Mouse (Mus musculus) layer of hippocampus, adult 8-10 months (tissue): ENCODE data around the gene Creb3l2. TPM values are rescaled to one million over a fixed set of nuclear protein-coding genes. Genes with fewer than 3 reads are reported as not detected.
"Not testable (repeated sequence)": the region's sequence is repeated elsewhere in the genome, so short reads cannot be mapped to it uniquely, and the experiment has no call there.

Source experiments
- DNase-seq, 2 experiments: peaks; one replicate each; pipeline ENCODE4 v3.0.0; 2022; ENCODE audit warnings: low spot score in 2 of 2
- total RNA-seq, 4 experiments: library from RNA; stranded (reverse); gene quantifications; 2 replicates each; pipeline ENCODE4 v1.2.4; 2022

The Creb3l2 gene
- total RNA-seq, 4 experiments from 2014 or later = 10.3 to 15.9 (median 12.8) TPM

DNA sequence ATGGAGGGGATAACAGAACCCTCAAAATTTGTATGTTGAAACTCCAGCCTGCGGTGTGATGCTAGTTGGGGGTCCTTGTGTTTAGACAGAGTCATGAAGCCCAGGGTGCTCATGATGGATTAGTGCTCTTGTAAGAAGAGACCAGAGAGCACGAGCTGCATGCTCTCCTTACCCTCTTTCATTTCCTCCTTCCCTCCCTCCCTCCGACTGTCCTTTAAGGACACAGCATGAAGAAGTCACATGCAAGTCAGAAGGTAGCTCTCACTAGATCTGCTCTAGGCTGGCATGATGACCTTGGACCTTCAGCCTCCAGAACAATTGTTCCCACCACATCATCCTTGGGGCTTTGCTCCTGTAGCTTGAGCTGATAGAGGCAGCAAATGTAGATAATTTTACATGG is 30.2 kb downstream of the Creb3l2 start:
- no peak for DNase-seq

DNA sequence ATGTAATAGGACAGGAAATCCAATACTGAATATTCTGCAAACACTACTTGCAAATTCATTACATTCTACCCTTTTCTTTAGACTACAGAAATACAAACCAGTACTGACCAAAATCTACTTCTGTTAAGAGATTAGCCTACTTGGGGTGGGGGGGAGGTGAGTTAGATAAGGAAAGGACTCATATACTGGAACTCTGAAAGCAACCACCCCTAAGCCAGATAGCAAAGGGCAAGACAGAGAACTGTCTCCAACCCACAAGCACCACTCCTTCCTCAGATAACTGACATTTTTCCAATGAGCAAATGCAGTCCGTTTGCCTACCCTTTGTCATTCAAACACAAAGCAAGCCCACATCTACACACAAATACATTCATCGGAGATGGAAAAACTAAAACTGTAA is 32.1 kb downstream of the Creb3l2 start:
- DNase-seq = no peak

DNA sequence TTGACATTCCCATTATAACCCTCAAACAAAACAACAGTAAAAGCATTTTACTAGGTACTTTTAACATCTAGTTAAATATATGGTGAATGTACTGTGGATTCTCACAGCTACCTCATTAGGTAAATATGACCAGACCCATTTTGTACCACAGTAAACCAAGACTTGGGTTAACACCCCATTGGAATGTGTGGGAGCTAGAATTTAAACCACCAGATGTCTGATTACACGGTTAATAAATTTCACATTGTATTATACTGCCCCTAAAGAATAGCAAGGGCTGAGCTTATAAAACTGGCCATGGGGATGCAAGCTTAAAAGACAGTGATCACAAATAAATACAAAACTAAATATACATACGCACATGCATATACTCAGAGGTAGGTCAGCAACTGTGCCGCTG is 34.1 kb downstream of the Creb3l2 start:
- no peak for DNase-seq

DNA sequence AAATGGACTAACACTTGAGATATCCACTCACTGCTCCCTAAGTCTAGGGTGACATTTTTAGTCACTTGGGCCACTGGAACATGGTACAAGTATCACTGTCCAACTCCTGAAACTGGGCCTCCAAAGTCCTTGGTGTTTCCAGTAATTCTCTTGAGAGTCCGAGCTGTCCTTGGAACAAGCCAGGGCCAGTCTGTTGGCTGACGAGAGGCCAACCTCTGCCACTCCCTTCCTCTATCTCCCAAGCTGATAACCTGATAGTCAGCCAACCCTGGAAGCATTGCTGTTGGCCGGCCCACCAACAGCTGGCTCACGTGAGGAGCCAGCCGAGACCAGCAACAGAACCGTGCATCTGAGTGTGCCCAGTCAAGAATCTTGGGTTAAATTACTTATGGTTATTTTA is 35.0 kb downstream of the Creb3l2 start:
- DNase-seq = no peak

DNA sequence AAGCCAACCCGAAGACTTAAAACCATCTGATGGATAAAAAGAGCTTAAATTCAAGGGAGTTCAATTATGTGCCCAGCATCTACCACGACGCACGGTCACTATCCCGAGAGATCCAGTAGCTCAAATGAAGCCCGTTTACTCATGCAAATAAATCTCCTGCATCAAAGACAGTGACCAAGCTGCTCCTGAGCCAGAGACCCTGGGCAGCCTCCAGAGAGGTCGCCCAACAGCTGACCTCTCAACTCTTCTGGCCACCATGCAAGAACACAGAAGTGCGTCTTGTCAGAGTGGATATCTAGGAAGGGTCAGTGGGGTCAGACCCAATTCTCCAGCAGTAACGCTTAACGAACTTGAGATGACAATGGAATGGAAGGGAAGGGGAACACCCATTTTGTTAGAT is 35.9 kb downstream of the Creb3l2 start:
- DNase-seq = no peak

DNA sequence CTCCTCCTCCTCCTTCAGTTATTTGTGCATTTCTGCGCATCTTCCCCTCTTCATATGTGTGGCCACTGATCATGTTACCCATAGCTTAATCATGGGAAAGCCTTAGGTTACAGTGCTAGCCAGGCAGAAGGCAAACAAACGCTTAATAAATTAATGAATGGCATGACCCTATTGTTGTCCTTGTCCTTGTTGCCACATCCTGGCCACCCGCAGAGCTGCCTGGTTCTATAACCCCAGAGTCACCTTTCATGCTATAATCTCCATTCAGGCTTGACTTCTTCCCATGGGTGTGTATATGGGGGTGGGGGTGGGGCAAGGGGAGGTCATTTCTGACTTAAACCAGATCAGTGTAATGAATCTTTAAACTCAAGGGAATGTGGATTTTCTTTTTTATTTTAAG is 37.6 kb downstream of the Creb3l2 start:
- DNase-seq = no peak

DNA sequence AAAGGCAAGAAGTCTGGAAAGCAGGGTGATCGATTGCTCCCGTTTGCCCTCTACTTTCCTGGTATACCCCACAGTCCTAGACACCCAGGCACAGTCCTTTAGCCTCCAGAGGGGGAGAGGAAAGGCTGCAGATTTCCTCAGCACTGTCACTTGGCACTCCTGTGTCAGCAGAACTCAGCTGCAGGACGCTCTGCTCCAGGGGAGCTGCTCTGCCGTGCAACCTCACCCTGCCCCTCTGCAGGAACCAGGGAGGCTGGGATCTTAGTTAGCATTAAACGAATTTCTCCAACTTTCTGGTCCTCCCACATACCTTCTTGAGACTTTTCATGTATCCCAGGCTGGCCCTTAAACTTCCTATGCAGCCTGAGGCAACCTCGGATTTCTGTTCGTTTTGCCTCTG is 40.0 kb downstream of the Creb3l2 start:
- DNase-seq = no peak

DNA sequence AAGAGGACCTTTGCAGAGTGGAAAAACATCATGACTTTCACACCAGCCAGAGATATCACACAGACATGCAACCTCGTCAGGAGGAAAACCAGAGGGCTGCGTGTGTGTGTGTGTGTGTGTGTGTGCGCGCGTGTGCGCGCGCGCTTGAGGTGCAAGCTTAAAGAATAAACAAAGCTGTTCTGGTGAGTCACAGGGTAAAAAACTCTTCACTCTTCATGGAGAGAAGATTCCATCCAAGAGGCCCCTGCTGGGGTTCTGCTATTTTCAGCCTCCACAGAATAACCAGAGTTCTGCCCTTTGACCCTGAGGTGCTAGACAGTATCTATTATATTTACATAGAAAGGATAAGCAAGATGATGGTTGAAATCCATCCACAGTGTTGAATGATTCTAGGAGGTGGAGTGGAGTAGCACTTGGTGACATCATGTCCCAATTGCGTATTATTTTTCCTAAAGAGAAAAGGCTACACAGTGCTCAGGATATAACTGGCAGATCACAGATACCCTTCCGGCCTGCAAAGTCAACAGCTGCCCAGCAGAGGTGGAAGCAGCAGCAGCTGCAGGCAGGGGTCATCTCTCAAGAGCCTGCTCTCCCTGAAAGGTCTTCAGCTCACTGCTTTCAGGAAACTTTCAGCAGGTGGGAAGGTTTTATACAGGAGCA is 41.0 kb downstream of the Creb3l2 start:
- DNase-seq = no peak

DNA sequence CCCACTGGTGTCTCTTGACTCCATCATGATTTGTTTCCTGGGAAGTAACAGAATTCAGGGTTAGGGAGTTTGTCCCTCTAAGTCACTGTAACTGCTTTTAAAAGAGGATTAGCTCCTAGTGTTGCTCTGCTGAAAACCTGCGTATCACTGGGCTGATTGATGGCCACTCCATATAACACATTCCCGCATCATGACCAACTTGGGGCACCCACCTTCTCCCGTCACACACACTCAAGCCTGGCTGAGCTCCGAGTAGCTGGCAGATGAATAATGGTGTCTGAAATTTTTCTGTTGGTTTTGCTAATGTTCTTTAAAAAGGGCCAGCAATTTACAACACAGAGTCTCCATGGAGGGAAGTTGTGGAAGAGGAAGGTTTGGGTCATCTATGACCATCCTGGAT is 41.8 kb downstream of the Creb3l2 start:
- no peak for DNase-seq

DNA sequence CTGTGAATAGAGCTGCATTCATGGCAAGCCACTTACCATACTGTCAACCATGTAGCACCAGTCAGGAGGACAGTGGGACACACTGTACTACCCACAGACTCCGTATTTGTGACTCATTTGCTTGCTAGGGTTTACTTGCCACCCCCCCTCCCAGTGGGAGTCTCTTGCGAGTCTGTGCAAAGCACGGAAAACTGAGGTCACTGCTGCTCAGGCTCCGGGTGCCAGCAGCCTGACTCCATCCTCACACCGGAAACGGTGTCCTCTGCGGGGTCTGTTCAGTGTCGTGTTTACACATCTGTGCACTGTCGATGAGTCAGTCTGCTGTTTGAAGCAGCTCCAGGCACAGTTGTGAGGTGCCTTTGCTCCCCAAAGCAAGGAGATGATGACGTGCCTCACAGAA is 43.0 kb downstream of the Creb3l2 start:
- DNase-seq = no peak

DNA sequence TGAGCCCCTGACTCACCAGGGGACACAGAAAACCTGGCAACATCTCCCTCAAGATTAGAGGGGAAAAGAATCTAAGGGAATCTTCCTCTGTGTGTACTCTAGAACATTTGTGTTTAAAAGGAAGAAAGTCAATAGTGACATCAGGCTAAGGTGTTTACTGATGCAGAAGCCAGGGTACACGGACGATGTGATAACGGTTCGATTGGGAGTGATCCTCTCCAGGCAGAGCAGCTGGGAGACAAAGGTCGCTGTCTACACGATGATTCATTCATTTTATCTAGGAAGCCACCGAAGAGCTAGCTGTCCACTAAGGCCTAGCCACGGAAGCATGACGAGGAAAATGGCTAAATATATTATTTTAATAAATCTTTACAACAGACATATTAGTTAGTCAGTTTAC is 44.0 kb downstream of the Creb3l2 start:
- DNase-seq = no peak

DNA sequence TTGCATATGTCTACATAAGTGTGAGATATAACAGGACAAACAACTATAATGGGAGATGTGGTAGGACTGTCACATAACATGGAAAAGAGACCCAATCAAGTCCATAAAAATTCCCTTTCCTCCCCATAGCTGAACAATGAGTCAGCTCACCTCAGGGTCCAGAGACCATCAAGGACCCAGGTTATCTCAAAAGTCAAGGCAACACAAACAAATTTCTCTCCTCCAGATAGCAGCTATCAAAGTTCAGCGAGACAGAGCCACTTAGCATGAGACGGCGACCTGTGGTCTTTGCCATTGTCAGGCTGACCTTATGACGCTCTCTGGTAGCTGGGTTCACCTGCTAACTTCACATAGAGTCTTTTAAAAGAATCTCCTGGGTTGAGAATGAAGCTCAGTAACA is 44.7 kb downstream of the Creb3l2 start:
- DNase-seq = no peak

DNA sequence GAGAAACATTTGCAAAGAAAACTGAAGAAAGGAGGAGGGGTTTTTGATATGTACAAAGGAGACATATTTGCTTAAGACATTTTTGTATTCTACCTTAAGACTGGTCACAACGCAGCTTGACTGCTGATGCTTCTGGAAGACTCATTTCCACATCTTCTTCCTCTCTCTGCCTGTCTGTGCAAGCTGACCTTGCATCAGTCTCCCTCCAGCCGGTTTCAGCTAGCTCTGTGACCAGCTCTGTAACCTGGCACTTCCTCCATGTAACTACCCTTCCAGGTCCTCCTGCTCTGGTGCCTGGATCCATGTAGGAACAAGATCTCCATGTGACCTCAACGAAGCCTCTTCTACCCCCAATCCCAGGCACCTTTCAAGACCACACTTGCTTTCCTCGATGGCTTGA is 45.8 kb downstream of the Creb3l2 start:
- DNase-seq = no peak

DNA sequence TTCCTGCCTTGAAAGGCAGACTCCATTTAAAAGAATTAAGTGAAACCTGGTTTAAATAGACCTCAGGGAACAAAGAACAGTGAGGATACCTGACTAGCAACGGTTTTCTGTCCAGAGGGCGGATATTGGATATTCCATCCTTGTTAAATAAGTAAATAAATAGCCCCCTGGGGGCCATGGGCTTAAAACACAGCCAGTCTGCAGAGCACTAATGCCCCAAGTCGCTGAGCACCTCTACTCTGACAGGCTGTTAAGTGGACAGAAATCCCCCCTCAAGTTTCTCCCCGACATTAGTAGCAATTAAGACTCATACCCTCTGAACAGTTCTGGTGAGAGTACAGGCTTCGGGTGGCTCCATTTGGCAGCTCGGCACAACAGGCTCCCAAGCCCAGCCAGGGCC is 48.7 kb downstream of the Creb3l2 start:
- no peak for DNase-seq

DNA sequence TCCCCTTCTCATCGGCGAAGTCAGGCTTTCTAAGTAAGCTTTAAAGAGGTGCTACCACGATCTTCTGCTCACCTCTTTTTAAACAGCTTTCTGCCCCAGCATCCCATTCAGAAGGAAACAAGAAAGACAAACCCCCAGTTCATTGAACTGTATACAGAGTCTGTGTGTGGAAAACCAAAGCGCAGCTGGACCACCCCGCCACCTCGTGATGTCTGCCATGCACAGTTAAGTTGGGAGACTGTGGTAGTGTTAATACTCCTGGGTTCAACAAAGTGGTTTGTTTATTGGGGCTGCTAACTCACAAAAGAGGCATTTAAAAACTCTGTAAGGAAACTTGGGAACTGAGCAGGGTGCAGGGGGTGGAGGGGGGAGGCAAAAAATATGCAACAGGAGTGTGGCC is 49.7 kb downstream of the Creb3l2 start:
- no peak for DNase-seq

DNA sequence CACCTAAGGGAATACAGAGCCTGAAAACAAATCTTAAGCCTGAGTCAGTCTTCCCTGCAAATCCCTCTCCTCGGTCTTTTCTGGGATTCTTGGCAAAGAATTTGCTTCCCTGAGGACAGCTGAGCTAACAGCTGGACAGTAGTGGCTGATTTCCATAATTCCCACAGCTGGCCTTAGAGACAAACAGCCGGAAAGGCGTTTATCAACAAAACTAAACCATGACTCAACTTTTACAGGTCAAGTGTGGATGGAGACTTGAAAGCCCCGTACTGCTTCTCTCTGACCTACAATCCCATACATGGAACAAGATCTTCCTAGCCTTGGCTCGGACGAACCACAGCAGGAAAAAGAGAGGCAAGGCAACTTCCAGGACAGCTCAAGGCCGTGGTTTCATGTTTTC is 50.6 kb downstream of the Creb3l2 start:
- no peak for DNase-seq

DNA sequence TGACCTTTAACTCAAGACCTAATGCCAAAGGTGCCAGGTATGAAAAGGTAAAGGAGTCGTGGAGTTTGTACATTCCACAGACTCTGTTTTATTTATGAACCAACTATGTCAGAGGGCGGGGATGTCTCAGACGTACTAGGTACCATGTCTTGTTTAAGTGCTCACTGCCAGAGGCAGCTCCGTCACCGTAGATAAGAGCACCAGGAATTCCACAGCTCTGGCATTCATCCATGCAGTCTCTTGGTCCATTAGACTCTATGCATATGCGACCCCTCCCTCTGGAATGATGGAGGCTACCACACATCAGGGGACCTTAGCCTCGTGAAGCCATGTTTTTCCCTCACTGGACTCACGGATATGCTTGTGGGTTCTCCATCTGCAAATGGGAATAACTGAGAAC is 53.0 kb downstream of the Creb3l2 start:
- no peak for DNase-seq

DNA sequence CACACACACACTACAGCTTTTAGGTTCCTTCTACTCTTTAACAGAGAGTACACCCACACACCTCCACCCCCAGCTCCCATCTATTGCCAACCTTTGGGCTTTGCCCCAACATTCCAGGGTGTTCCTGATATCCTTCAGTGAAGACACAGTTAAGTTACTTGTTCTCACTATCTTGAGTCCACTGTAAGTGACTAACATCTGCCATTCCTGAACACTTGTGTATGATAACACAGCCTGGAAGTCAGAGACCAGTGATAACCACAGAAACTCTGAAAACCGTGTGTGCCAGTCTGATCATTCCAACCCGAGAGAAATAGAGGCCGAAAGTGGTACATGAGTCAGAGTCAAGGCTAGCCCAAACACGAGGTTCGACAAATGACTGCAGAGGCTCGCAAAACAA is 53.4 kb downstream of the Creb3l2 start:
- no peak for DNase-seq

DNA sequence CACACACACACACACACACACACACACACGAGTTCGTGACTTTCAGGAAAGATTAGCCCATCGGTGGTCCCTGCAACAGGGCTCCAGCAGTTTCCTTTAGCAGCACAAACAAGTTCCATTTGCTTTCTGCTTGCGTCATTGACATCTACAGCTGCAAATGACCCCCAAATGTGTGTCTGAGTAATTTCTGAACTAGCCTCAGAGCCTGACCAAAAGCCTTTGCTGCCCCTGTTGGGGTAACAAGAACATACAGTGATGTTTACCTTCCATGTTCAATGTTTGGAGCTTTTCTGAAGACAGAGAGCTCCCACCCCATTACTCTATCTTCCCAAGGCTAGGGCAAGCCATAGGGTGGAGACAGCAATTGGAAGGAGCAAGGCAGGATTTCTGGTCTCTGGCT is 54.7 kb downstream of the Creb3l2 start:
- no peak for DNase-seq

DNA sequence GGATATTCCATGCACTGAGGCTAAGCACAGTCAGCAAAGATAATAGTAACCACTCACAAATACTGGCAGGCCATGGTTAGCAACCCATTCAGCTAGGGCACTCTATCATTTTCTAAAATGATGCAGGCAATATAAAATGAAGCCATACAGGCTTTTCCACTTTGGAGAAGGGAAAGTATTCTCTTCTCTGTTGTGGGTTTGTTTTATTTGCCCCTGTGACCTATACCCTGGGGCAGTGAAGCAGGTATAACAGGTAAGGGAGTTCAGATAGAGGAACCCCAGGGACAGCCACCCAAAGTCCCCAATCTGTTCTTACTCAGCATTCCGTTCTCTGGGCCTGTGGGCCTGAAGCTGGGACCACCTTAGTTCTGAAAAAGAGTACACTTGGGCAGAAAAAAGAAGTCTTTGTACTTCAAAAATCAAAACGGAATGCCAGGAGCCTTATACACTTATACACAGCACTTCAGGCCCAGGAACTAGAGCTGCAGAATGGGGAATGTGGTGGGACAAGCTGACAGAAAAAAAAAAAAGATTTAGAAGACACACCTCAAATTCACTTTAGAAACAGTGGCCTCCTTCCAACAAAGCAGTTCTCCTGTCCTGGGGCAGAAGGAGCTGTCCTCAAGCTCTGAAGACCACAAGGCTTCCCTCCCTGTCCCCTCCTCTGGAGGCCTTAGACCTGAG is 56.2 kb downstream of the Creb3l2 start:
- DNase-seq = no peak

DNA sequence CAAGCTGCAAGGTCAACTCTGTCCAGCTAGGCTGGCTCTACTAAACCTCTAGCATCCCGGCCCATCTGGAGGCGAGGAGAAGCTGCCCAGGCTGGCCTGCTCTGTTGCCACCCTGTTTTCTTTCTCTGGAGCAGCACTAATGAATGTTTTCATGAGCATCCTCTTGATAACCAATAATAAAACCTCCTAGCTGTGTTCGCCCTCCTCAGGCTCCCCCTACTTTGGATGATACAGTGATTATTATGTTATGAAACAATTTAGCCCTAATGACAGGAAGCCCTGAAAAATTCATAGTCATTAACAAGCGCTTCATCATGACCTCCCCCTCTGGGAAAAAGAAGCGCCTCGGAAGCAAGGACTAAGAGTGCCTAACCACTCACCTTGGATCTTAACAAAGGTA is 59.2 kb downstream of the Creb3l2 start:
- DNase-seq = no peak

DNA sequence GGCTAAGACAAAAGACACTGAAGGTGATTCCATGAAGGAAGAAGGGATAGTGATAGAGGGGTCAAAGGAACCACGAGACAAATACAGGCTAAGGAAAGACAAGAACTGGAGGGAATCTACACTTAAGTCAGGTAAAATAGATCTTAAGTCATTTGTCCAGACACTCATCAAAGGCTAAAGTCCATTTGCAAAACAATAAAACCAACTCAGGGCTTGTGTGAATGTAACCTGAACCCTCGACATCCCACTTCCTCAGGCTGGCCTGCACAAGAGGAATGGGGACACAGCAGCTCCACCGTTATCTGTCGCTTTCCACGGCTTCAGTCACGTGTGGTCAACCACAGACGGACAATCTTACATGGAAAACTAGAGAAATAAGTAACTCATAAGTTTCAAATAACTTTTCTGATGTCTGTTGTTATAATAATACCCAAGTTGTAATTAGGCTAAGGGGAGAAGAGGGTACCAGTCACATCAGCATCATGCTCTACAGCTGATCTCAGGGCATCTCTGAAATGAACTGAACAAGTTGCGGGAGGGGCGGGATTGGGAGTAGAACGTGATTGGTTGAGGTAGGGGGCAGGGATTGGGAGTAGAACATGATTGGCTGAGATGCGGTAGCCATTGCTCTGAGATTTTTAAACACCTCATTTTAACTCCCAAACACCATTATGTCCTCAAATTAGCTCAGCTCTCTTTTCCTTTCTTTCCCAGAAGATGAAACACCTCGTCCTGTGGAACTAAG is 63.9 kb downstream of the Creb3l2 start:
- DNase-seq = no peak

DNA sequence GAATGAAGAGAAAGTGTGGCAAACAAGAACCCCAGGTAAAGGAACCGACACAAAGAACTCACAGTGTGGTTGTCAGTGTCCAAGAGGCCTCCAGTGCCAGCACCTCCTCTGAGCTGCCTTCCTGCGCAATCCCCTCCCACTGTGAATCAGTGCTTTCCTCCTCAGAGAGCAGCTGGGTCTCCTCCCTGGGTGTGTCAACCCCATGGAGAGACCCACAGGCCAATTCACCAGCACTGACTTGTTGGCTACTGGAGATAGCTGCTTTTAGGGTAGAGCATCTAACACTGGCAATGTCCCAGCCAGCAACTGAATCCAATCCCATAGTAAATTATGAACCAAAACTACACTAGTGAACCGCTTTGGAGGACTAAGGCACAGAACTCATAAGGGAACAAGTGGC is 64.6 kb downstream of the Creb3l2 start:
- not testable (repeated sequence) for DNase-seq
